Mouse (Mus musculus) MEL-GATA-1-ER (cell line): ENCODE measurements around the gene Slc29a3.
A peak's percentile ranks its signal among the peaks of the same experiment; 100 is the strongest.
"Not testable (repeated sequence)": the region's sequence is repeated elsewhere in the genome, so short reads cannot be mapped to it uniquely, and the experiment has no call there.

Experiments
- DNase-seq: peaks from one replicate; pipeline ENCODE4 v3.0.0-alpha.2; 2012; ENCODE audit warnings: low read depth; ENCODE audit errors: extremely low read depth

Gene Slc29a3

DNA sequence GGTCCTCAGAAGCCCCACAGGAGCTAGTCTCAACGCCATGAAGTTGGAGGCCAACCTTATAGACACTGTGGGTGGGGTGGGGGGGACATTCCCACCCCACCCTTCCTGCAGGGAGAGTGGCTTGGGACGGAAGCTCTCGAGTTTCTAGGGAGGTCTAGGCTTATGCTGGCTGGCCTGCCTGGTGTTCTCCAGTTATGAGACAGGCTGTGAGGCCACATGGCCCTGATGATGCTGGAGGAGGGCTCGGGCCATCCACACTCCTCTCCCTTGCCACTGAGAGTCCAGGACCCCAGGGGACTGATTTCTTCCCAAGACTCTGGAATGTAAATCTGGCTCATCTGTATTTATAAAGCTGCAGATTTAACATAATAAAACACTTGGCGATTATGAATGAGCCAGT is 25.3 kb downstream of the Slc29a3 start:
- DNase-seq, result no peak

GRCm38 (mm10) chr10:60726896-60727295 is 25.7 kb downstream of the Slc29a3 start:
- no peak for DNase-seq

GRCm38 (mm10) chr10:60724496-60724895 is 28.1 kb downstream of the Slc29a3 start:
- DNase-seq, result no peak

- no peak for DNase-seq
Measured at GRCm38 (mm10) chr10:60723345-60723744, 29.2 kb downstream of the Slc29a3 start.

DNA sequence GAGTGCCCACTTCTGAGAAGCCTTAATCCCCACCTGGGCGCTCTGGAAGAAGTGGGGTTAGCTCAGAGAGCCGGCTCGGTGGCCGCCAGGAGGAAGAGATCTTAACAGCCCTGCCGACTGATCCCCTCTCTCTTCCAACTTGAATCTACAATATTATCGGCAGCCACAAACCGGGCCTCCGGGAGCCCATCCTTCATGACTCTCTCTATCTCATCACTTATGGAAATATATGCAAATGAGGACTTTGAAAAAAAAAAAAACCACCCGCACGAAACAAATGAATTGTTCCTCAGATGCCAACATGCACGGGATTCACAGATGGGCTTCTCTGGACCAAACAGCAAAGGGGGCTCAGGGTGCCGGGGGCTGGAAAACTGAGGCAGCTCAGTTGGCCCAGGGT is 31.0 kb downstream of the Slc29a3 start:
- no peak for DNase-seq

- DNase-seq, result no peak
Measured at GRCm38 (mm10) chr10:60720461-60720860, 32.1 kb downstream of the Slc29a3 start.

DNA sequence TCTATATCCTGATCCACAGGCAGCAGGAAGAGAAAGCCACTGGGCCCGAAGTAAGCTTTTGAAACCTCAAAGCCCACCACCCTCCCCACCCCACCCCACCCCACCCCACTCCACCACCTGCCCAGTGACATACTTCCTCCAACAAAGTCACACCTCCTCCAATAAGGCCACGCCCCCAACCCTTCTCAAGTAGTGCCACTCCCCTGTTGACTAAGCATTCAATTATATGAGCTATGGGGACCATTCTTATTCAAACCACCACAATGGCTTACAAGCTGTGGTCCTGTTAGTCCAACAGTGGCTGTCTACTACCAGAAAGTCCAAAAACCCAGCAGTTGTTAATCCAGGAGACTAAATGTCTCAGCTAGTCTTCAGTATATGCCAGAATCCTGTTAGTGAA is 34.1 kb downstream of the Slc29a3 start:
- no peak for DNase-seq

- no peak for DNase-seq
Measured at GRCm38 (mm10) chr10:60716449-60716848, 36.1 kb downstream of the Slc29a3 start.

GRCm38 (mm10) chr10:60712299-60712698 is 40.3 kb downstream of the Slc29a3 start:
- not testable (repeated sequence) for DNase-seq

DNA sequence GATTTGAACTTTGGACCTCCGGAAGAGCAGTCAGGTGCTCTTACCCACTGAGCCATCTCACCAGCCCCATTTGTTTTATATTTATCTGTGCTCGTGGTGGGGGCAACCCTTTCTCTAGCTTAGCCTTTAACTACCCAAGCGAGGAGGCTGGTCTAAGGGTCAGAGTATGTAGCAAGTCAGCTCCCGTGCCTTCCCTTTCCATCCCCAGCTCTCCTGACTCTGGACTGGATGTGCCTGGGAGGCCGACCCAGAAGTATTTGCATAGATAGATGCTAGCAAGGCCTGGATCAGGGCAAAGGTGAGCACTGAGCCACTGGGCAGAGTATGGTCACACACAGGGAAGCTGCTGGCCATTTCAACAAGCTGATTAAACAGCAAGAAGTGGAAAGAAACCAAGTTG is 43.8 kb downstream of the Slc29a3 start:
- DNase-seq, result no peak

DNA sequence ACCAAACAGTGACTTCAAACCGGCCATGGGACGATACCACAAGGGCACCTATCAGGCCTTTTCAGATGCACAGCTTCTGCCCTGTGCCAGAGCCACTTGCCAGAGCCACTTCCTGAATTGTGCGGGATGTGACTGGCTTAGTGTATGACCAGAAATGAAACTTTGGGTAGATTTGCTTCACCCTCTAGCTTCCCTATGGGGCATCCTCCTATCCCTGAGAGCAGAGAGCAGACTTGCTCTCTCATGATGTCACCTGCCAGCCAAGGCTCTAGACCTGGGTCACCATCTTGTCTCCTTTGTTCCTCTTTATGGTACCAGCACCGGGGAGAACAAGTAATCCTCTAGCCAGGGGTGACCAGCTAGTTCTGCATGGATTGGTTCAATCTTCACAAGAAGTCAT is 46.3 kb downstream of the Slc29a3 start:
- no peak for DNase-seq

GRCm38 (mm10) chr10:60705134-60705533 is 47.5 kb downstream of the Slc29a3 start:
- no peak for DNase-seq

GRCm38 (mm10) chr10:60697775-60698174 is 54.8 kb downstream of the Slc29a3 start:
- no peak for DNase-seq

GRCm38 (mm10) chr10:60696975-60697374 is 55.6 kb downstream of the Slc29a3 start:
- peak; percentile 19 for DNase-seq

DNA sequence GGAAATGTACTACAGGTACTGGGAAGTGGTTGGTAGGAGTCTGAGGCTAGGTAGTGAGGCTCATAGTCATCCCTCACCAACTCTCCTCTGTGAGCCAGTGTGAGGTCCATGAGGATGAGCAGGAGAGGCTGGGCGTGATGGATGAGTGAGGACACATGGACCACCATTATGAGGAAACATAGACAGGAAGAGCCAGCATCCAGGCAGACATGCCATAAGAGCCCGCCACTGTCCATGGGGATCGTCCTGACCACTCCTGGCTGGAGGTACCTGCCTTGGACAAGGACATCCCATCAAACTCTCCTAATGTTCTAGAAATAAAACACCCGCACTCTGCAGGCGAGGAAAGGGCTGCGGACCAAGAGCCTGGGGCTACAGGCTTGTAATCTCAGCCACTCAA is 56.2 kb downstream of the Slc29a3 start, which contains the start of gene Cdh23:
TSS of gene Cdh23 (minus strand) at position 101 of the 400 bp plus-strand sequence.
- no peak for DNase-seq

- no peak for DNase-seq
Measured at GRCm38 (mm10) chr10:60691671-60692390, 60.8 kb downstream of the Slc29a3 start.

DNA sequence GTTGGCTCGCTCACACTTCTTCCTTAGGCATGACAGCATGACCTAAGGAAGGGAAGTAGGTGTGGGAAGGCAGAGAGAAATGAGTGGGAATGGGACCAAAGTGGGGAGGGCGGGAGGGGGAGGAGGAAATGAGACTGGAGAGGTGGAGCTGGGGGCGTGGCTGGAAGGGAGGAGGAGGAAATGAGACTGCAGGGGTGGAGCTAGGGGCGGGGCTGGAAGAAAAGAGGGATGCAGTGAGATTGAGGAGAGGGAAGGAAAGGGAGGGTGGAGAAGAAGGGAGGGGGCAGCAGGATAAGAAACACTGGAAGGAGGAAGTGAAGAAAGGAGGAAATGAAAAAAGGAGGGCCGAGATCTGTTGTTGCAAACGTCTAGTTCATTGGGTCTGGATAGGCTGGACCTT is 61.6 kb downstream of the Slc29a3 start:
- DNase-seq, result peak; percentile 6

- no peak for DNase-seq
Measured at GRCm38 (mm10) chr10:60689396-60689795, 63.2 kb downstream of the Slc29a3 start.

- no peak for DNase-seq
Measured at GRCm38 (mm10) chr10:60687011-60687776, 65.4 kb downstream of the Slc29a3 start.

DNA sequence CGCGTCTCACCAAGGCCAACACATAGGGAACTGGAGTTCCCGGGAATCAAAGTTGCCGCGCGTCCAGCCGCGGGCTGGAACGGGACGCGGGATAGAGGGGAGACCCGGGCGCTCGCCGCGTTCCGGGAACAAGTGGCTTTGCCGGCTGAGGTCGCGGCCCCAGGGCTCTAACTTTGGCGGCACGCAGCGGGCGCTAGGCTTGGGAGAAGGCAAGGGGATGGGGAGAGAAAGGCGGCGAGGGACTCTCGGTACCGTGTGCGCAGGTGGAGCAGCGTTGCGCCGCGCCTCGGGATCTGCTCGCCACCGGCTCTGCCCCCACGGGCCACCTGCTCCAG is 66.0 kb downstream of the Slc29a3 start:
- no peak for DNase-seq

DNA sequence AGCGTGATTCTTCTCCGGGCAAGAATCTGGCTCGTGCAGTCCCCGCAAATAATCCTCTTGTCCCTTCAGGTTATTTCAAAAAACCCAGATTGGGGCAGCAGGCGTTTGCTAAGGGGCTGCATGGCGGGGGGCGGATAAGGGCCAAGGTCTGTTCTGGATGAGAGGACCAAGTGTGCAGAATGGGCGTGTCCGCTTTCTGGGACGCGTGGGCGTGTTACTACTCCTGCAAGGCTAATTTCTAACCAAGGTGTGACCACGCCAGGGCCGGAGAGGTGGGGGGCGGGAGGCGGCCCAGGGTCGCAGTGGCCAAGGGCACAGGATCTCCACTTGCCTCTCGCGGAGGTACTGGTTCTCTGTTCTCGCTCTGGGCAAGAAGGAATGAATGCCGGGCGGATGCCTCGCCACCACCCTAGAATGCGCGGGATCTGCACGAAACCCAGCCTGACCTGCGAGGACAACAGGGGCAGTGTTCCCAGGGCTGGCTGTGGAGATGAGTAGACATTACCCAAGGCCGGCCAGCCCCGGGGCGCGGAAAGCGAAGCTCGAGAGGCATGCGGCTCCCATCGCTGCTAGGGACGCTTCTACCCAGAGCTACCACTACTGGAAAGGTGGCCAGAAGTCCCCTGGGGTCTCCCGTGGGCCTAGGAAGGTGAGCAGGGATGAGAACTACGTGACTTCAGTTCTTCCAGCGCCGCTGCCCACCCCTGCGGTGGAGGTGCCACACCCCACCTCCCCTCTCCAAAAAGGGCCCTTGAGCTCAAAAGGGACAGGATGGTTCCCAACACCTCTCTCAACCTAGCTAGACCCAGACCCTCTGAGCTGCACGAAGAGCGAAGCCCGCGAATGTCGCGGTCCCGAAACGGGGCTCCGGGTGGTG is 66.6 kb downstream of the Slc29a3 start:
- no peak for DNase-seq

GRCm38 (mm10) chr10:60678926-60679325 is 73.7 kb downstream of the Slc29a3 start:
- DNase-seq, result no peak
